Mouse (Mus musculus) lung, postnatal 0 days (tissue): Measurements from ENCODE around the gene Fuca1. TPM values are rescaled to one million over a fixed set of nuclear protein-coding genes. Genes with fewer than 3 reads are reported as not detected.
A peak's percentile ranks its signal among the peaks of the same experiment; 100 is the strongest.

Source experiments
- ATAC-seq: fragments of 200-750 bp; cut with Nextera tagmentation; 2 replicates; pipeline ENCODE4 v1.8.0; 2017; ENCODE audit warnings: moderate library complexity
- DNase-seq: peaks from one replicate; pipeline ENCODE4 v3.0.0-alpha.2; 2016; ENCODE audit warnings: low spot score
- H3K27ac ChIP-seq: fragments of 300-500 bp; sonication (generic); 2 replicates; pipeline ENCODE4 v1.5.1; 2014; ENCODE audit warnings: antibody characterized with exemption, mild to moderate bottlenecking, low read length, mixed read lengths
- H3K27me3 ChIP-seq: fragments of 300-500 bp; sonication (generic); replicated peaks from 2 replicates; pipeline ENCODE4 v1.6.1; 2014; ENCODE audit warnings: low read length, mixed read lengths; ENCODE audit not compliant: insufficient read depth
- H3K36me3 ChIP-seq: fragments of 300-500 bp; sonication (generic); 2 replicates; pipeline ENCODE4 v1.6.1; 2014; ENCODE audit warnings: low read length, mixed read lengths; ENCODE audit not compliant: insufficient read depth
- H3K4me1 ChIP-seq: fragments of 300-500 bp; sonication (generic); 2 replicates; pipeline ENCODE4 v1.6.1; 2014; ENCODE audit warnings: antibody characterized with exemption, low read depth, low read length, mixed read lengths; ENCODE audit not compliant: insufficient read depth
- H3K4me2 ChIP-seq: fragments of 300-500 bp; sonication (generic); replicated peaks from 2 replicates; pipeline ENCODE4 v1.6.1; 2014; ENCODE audit warnings: low read depth, mild to moderate bottlenecking, low read length, moderate library complexity, mixed read lengths
- H3K4me3 ChIP-seq: fragments of 300-500 bp; sonication (generic); 2 replicates; pipeline ENCODE4 v1.5.1; 2014; ENCODE audit warnings: low read depth, low read length
- H3K9ac ChIP-seq: fragments of 300-500 bp; sonication (generic); replicated peaks from 2 replicates; pipeline ENCODE4 v1.6.1; 2014; ENCODE audit warnings: low read depth, mild to moderate bottlenecking
- H3K9me3 ChIP-seq: fragments of 300-500 bp; sonication (generic); 2 replicates; pipeline ENCODE4 v1.6.1; 2016; ENCODE audit warnings: low read length, mixed read lengths
- CTCF ChIP-seq: IDR thresholded peaks from 2 replicates; pipeline ENCODE4 v1.5.1; 2016; ENCODE audit warnings: antibody characterized with exemption, mild to moderate bottlenecking
- EP300 ChIP-seq: IDR thresholded peaks from 2 replicates; pipeline ENCODE4 v1.6.1; 2016; ENCODE audit warnings: antibody characterized with exemption, mild to moderate bottlenecking, control low read depth
- WGBS: fragments of 180-500 bp; shearing (Covaris S2); extraction: QIAGEN DNeasy Blood & Tissue Kit; methylation state at CpG from one replicate; pipeline ENCODE4 v1.1.7; 2014; 5-methylcytosine and 5-hydroxymethylcytosine counted together
- polyA plus RNA-seq: library from polyadenylated mRNA; unstranded; fragments of >200 nt; fragmentation: Nextera tagmentation; extraction: Ambion mirVana; gene quantifications from 2 replicates; pipeline ENCODE4 v1.2.1, GENCODE M21; 2015

Fuca1 gene
- polyA plus RNA-seq, 1 experiment from 2014 or later: 131 TPM

GRCm38 (mm10) chr4:135880576-135880975 is 40.0 kb upstream of the Fuca1 start:
- 89% methylated on average over 10 of the region's 10 CpGs for WGBS
- no peaks in the 10 kb centered on the region for H3K36me3 ChIP-seq
- H3K27ac ChIP-seq: no peak overlapping the region
- no peak for TF ChIP-seq CTCF
- no peak for TF ChIP-seq EP300
- no peaks in the 10 kb centered on the region for H3K9me3 ChIP-seq
- no peak overlapping the region for H3K4me2 ChIP-seq
- peaks cover 15% of the 10 kb centered on the region; the same call in 1 of the 2 replicates for H3K4me1 ChIP-seq
- no peaks in the 10 kb centered on the region for H3K27me3 ChIP-seq
- DNase-seq (no peak), ATAC-seq (no peak)
- H3K4me3 ChIP-seq: no peak overlapping the region
- no peak overlapping the region for H3K9ac ChIP-seq

- DNase-seq (no peak), ATAC-seq (no peak)
- Histone ChIP-seq H3K27ac (no peak overlapping the region), H3K36me3 (no peaks in the 10 kb centered on the region), H3K4me3 (no peak overlapping the region), H3K27me3 (no peaks in the 10 kb centered on the region), H3K9me3 (no peaks in the 10 kb centered on the region), H3K4me1 (peaks cover 6% of the 10 kb centered on the region; the same call in 1 of the 2 replicates), H3K4me2 (no peak overlapping the region), H3K9ac (no peak overlapping the region)
- TF ChIP-seq CTCF: no peak
- no peak for TF ChIP-seq EP300
- WGBS: 62% methylated on average over 6 of the region's 6 CpGs
Measured at GRCm38 (mm10) chr4:135882023-135882422, 38.5 kb upstream of the Fuca1 start.

GRCm38 (mm10) chr4:135883401-135883851 is 37.1 kb upstream of the Fuca1 start:
- ATAC-seq (peak; percentile 67), DNase-seq (peak; percentile 78)
- Histone ChIP-seq H3K27ac (peak overlapping the region; percentile 81), H3K4me3 (no peak overlapping the region), H3K9ac (no peak overlapping the region), H3K27me3 (no peaks in the 10 kb centered on the region), H3K9me3 (no peaks in the 10 kb centered on the region), H3K36me3 (no peaks in the 10 kb centered on the region), H3K4me2 (no peak overlapping the region), H3K4me1 (peaks cover 6% of the 10 kb centered on the region; the same call in 1 of the 2 replicates)
- 24% methylated on average over 10 of the region's 10 CpGs for WGBS
- TF ChIP-seq CTCF (no peak), EP300 (peak; percentile 78)

GRCm38 (mm10) chr4:135883881-135884516 is 36.5 kb upstream of the Fuca1 start:
- H3K4me3 ChIP-seq: no peak overlapping the region
- no peak overlapping the region for H3K4me2 ChIP-seq
- no peak overlapping the region for H3K9ac ChIP-seq
- WGBS: 43% methylated on average over 7 of the region's 7 CpGs
- peak overlapping the region; percentile 81 for H3K27ac ChIP-seq
- ATAC-seq (peak; percentile 63), DNase-seq (no peak)
- no peak for TF ChIP-seq EP300
- TF ChIP-seq CTCF: no peak
- no peaks in the 10 kb centered on the region for H3K9me3 ChIP-seq
- H3K4me1 ChIP-seq: peaks cover 6% of the 10 kb centered on the region; the same call in 1 of the 2 replicates
- H3K36me3 ChIP-seq: no peaks in the 10 kb centered on the region
- no peaks in the 10 kb centered on the region for H3K27me3 ChIP-seq

GRCm38 (mm10) chr4:135884531-135884930 is 36.0 kb upstream of the Fuca1 start:
- Histone ChIP-seq H3K4me1 (peaks cover 6% of the 10 kb centered on the region; the same call in 1 of the 2 replicates), H3K9ac (no peak overlapping the region), H3K36me3 (no peaks in the 10 kb centered on the region), H3K4me2 (no peak overlapping the region), H3K9me3 (no peaks in the 10 kb centered on the region), H3K27ac (peak overlapping the region; percentile 81; the same call in 1 of the 2 replicates), H3K27me3 (no peaks in the 10 kb centered on the region), H3K4me3 (no peak overlapping the region)
- DNase-seq (no peak), ATAC-seq (no peak)
- TF ChIP-seq EP300 (no peak), CTCF (no peak)
- WGBS: 74% methylated on average over 6 of the region's 6 CpGs

GRCm38 (mm10) chr4:135885676-135886075 is 34.9 kb upstream of the Fuca1 start:
- H3K27me3 ChIP-seq: no peaks in the 10 kb centered on the region
- no peak overlapping the region for H3K4me2 ChIP-seq
- H3K9ac ChIP-seq: no peak overlapping the region
- 88% methylated on average over 12 of the region's 12 CpGs for WGBS
- ATAC-seq (no peak), DNase-seq (no peak)
- no peak overlapping the region for H3K27ac ChIP-seq
- H3K36me3 ChIP-seq: no peaks in the 10 kb centered on the region
- H3K4me3 ChIP-seq: no peak overlapping the region
- TF ChIP-seq CTCF (no peak), EP300 (no peak)
- H3K9me3 ChIP-seq: no peaks in the 10 kb centered on the region
- peaks cover 6% of the 10 kb centered on the region; the same call in 1 of the 2 replicates for H3K4me1 ChIP-seq
